Mouse (Mus musculus) kidney, adult 2 months (tissue): Measurements from ENCODE around the gene Catsper3. TPM values are rescaled to one million over a fixed set of nuclear protein-coding genes. Genes with fewer than 3 reads are reported as not detected.
A peak's percentile ranks its signal among the peaks of the same experiment; 100 is the strongest.

Experiments used
- DNase-seq: peaks from one replicate; pipeline ENCODE4 v3.0.0; 2021
- H3K27ac ChIP-seq: fragments of 200-500 bp; 2 replicates; pipeline ENCODE4 v1.5.1; 2012; ENCODE audit warnings: low read depth, low read length, control low read depth, inconsistent platforms; ENCODE audit not compliant: insufficient read depth
- H3K27me3 ChIP-seq: fragments of 200-500 bp; replicated peaks from 2 replicates; pipeline ENCODE4 v1.6.1; 2012; ENCODE audit warnings: mild to moderate bottlenecking, moderate library complexity, low read length, inconsistent platforms; ENCODE audit not compliant: control insufficient read depth, insufficient read depth
- H3K36me3 ChIP-seq: fragments of 200-500 bp; 2 replicates; pipeline ENCODE4 v1.6.1; 2012; ENCODE audit warnings: mild to moderate bottlenecking, moderate library complexity, low read length, inconsistent platforms; ENCODE audit not compliant: control insufficient read depth, insufficient read depth
- H3K4me1 ChIP-seq: fragments of 200-500 bp; 2 replicates; pipeline ENCODE4 v1.6.1; 2011; ENCODE audit warnings: low read length; ENCODE audit not compliant: control insufficient read depth, insufficient read depth
- H3K4me3 ChIP-seq: fragments of 200-500 bp; 2 replicates; pipeline ENCODE4 v1.5.1; 2011; ENCODE audit warnings: mild to moderate bottlenecking, low read depth, low read length, control low read depth; ENCODE audit not compliant: insufficient read depth
- CTCF ChIP-seq: fragments of 200-500 bp; conservative IDR thresholded peaks from 2 replicates; pipeline ENCODE4 v1.5.1; 2011; ENCODE audit warnings: low read depth, mild to moderate bottlenecking, control low read depth, low read length, moderate library complexity, mixed read lengths; ENCODE audit not compliant: insufficient read depth, insufficient read length
- POLR2A ChIP-seq: fragments of 200-500 bp; IDR thresholded peaks from one replicate; pipeline ENCODE4 v1.6.1; 2011; ENCODE audit warnings: low read depth, low read length, control low read depth
- WGBS: fragments of 180-500 bp; shearing (Covaris S2); methylation state at CpG from one replicate; pipeline ENCODE4 v1.1.7; 2018; 5-methylcytosine and 5-hydroxymethylcytosine counted together
- polyA plus RNA-seq: library from polyadenylated mRNA; depleted of rRNA; stranded (reverse); fragments of >200 nt; gene quantifications from 2 replicates; pipeline ENCODE4 v1.2.3, GENCODE M21; 2012

Gene Catsper3
- polyA plus RNA-seq, 1 experiment = 0.30 TPM

GRCm38 (mm10) chr13:55826796-55827678 lies 42.7 kb downstream of the Catsper3 start:
- H3K27me3 ChIP-seq = peaks cover 26% of the 10 kb centered on the region
- no peaks in the 10 kb centered on the region for H3K36me3 ChIP-seq
- TF ChIP-seq POLR2A = no peak
- no peak for TF ChIP-seq CTCF
- 9% methylated on average over 13 of the region's 13 CpGs for WGBS
- H3K4me3 ChIP-seq = no peak overlapping the region
- DNase-seq = no peak
- H3K4me1 ChIP-seq = no peaks in the 10 kb centered on the region
- no peak overlapping the region for H3K27ac ChIP-seq

- peaks cover 26% of the 10 kb centered on the region for H3K27me3 ChIP-seq
- H3K4me3 ChIP-seq = no peak overlapping the region
- no peak for TF ChIP-seq CTCF
- TF ChIP-seq POLR2A = no peak
- no peaks in the 10 kb centered on the region for H3K36me3 ChIP-seq
- WGBS = 4% methylated on average over 6 of the region's 6 CpGs
- no peaks in the 10 kb centered on the region for H3K4me1 ChIP-seq
- no peak overlapping the region for H3K27ac ChIP-seq
- DNase-seq = no peak
Measured at GRCm38 (mm10) chr13:55827679-55828140, 43.3 kb downstream of the Catsper3 start.

GRCm38 (mm10) chr13:55828141-55829017 lies 44.0 kb downstream of the Catsper3 start:
- 6% methylated on average over 50 of the region's 50 CpGs for WGBS
- peaks cover 26% of the 10 kb centered on the region for H3K27me3 ChIP-seq

GRCm38 (mm10) chr13:55829018-55829655 lies 44.8 kb downstream of the Catsper3 start:
- no peak for TF ChIP-seq POLR2A
- no peak for TF ChIP-seq CTCF
- peak; percentile 8 for DNase-seq
- Histone ChIP-seq H3K27ac (no peak overlapping the region), H3K4me3 (no peak overlapping the region), H3K27me3 (peaks cover 24% of the 10 kb centered on the region), H3K4me1 (no peaks in the 10 kb centered on the region), H3K36me3 (no peaks in the 10 kb centered on the region)
- WGBS = 19% methylated on average over 12 of the region's 12 CpGs

More at GRCm38 (mm10) chr13:55828141-55829017, 44.0 kb downstream of the Catsper3 start:
- H3K36me3 ChIP-seq = no peaks in the 10 kb centered on the region
- peak; percentile 11 for DNase-seq
- no peak overlapping the region for H3K27ac ChIP-seq
- H3K4me3 ChIP-seq = no peak overlapping the region
- no peak for TF ChIP-seq POLR2A
- H3K4me1 ChIP-seq = no peaks in the 10 kb centered on the region

- Histone ChIP-seq H3K27ac (no peak overlapping the region), H3K36me3 (no peaks in the 10 kb centered on the region), H3K27me3 (peaks cover 23% of the 10 kb centered on the region), H3K4me3 (no peak overlapping the region), H3K4me1 (no peaks in the 10 kb centered on the region)
- DNase-seq = peak; percentile 14
- 3% methylated on average over 48 of the region's 48 CpGs for WGBS
- no peak for TF ChIP-seq CTCF
- TF ChIP-seq POLR2A = no peak
Measured at GRCm38 (mm10) chr13:55830081-55830832, 45.9 kb downstream of the Catsper3 start.
